Mouse (Mus musculus) cerebellum, adult 11-12 months (tissue): ENCODE measurements around the gene Ubxn1.
"Not testable (repeated sequence)": the region's sequence is repeated elsewhere in the genome, so short reads cannot be mapped to it uniquely, and the experiment has no call there.

Experiments
- DNase-seq: peaks from one replicate; pipeline ENCODE4 v3.0.0; 2022

The Ubxn1 gene

DNA sequence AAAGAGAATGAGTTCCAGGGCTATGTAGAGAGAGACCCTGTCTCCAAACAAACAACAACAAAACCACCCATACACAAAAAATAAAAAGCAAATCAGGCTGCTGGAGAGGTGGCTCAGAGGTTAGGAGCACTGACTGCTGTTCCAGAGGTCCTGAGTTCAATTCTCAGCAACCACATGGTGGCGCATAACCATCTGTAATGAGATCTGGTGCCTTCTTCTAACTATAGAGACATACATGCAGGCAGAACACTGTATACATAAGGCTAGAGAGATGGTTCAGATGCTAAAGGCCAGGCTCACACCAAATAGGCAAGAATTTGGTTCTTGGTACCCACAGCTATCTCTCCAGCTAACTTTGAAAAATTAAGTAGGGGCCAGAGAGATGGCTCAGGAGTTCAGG, 12.3 kb upstream of the Ubxn1 start:
- no peak for DNase-seq

DNA sequence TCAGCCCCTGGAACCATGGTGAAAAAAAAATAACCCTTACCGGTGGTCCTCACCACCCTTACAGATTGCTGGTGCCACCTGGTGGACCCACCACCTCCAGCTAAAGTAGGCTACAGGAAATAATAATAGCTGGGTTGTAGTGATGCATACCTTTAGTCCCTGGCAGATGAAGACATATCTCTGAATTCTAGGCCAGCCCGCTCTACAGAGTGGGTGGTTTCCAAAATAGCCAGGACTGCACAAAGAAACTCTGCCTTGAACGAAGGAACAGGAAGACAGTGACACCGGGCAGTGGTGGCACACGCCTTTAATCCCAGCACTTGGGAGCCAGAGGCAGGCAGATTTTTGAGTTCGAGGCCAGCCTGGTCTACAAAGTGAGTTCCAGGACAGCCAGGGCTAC, 7.0 kb upstream of the Ubxn1 start:
- no peak for DNase-seq

DNA sequence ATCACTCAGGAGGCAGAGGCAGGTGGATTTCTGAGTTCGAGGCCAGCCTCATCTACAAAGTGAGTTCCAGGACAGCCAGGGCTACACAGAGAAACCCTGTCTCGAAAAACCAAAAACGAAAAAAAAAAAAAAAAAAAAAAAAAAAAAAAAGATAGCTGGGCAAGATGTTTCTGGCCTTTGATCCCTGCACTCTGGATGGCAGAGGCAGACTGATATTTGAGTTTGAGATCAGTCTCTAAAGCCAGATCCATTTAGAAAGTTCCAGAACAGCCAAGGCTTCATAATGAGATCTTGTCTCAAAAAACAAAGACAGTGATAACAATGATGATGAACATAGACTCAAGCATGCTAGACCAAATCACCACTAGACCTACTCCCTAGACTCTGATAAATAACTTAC, 915 bp upstream of the Ubxn1 start:
- not testable (repeated sequence) for DNase-seq

DNA sequence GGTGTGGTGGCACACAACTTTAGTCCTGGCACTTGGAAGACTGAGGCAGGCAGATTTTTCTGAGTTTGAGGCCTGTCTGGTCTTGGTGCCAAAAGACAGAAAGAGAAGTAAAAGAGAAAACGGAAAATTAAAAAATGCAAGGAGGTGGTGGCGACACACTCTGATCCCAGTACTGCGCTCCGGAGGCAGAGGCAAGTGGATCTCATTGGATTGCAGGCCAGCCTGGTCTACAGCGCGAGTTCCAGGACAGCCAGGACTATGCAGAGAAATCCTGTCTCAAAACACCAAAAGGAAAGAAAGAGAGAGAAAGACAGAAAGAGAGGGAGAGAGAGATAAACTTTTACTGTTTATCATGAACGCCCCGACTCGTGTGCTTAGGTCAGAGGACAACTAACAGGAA, 458 bp upstream of the Ubxn1 start:
- no peak for DNase-seq

DNA sequence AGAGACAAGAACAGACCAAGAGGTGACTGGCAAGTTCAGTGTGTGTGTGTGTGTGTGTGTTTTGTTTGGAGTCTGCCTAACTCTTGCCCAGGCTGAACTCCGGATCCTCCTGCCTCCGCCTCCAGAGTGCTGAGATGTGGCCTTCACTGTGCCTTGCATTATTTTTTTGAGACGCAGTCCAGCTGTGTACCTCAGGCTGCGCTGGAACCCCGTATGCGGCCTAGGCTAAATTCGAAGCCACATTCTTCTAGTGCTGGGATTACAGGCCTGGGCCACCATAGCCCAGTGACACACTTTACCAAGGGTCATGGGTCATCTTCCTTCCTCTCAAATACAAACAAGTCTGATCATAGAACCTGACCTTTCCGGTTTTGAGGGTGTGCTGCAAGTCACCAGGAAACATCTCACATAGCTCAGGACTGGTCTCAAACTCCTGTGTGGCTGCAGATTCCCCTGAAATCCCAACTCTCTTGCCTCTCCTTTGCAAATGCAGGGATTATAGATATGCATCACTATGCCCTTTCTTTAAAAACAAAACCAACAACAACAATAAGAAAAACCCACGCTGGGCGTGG, 1.1 kb downstream of the Ubxn1 start:
- no peak for DNase-seq

DNA sequence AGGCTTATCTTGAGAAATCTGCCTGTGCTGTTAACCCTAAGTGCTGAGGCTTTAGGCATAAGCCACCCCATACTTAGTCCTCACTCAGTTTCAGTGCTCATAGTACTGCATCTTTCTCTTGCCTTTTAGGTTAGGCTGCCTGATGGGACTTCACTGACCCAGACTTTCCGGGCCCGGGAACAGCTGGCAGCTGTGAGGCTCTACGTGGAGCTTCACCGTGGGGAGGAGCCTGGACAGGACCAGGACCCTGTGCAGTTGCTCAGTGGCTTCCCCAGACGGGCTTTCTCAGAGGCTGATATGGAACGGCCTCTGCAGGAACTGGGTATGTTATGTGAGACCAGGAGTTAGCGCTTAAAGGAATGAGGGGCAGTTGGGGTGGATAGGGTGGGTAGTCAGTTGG, 3.7 kb downstream of the Ubxn1 start:
- no peak for DNase-seq

DNA sequence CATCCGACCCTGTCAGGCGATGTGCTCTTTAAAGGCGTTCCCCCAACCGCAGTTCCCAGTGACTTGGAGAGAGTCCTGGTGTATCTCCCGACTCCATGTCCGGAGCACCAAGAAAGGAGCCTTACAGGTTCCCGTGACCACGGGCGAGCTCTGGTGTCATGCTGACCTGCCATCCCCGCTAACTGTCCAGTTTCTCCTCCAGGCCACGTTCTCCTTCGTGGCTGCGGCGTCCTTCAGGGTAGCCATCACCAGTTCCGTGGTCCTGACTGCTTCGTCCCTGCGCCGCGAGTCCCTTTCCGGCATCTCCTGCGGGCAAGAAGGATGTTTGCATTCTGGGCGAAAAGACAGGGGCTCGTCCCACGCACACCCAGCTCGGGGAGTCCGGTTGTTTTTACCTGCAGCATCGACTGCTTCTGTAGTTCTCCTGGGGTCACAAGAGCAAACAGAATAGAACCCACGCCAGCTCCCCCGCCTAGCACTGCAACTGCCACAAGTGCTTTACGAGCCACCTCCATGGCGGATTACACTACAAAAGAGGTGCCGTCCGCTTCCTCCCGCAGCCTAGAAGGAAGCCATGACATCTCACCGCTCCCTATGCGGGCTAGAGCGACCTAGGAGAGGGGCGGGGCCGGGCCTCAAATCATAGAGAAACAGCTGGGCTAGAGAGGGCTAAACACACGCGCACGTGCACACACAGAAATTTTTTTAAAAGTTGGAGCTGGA, 9.2 kb downstream of the Ubxn1 start, which contains the start of gene Uqcc3:
Gene Uqcc3, minus strand, starts transcription at position 613 of the 723 bp plus-strand sequence.
- peak; percentile 88 for DNase-seq

DNA sequence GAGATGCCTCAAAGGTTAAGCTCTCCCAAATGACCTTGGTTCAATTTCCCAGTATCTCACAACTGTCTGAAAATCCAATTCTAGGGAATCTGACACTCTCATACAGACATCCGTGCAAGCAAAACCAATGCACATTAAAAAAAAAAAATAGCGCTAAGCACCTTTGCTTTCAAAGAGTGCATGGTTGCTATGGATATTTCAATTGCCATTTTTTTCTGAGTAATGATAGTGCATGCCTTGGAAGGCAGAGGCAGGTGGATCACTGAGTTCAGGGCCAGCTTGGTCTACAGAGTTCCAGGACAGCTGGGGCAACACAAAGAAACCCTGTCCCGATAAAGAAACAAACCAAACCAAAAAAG, 9.7 kb downstream of the Ubxn1 start:
- no peak for DNase-seq

DNA sequence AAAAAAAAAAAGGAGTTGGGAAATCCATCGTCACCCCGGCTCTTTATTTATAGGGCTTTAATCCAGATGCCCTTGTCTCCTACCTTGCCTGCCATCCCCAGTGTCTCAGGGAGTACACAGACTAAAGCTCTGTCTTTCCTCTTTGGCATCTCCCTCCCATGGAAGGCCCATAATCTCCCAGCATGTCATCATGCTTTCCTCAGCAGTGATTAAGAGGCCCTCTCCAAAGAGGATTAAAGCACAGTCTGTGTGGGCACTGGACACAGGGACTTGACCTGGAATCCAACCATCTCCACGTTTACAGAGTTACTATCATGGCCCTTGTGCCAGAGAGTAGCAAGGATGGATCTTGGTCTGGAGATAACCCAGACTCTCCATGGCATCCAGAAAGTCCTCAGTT, 12.3 kb downstream of the Ubxn1 start, which contains the start of the genes Lbhd1 and Gm49403:
Gene Lbhd1, plus strand, starts transcription at position 117 of the 400 bp plus-strand sequence.
Gene Gm49403, plus strand, starts transcription at position 315 of the 400 bp plus-strand sequence.
- DNase-seq, result no peak

DNA sequence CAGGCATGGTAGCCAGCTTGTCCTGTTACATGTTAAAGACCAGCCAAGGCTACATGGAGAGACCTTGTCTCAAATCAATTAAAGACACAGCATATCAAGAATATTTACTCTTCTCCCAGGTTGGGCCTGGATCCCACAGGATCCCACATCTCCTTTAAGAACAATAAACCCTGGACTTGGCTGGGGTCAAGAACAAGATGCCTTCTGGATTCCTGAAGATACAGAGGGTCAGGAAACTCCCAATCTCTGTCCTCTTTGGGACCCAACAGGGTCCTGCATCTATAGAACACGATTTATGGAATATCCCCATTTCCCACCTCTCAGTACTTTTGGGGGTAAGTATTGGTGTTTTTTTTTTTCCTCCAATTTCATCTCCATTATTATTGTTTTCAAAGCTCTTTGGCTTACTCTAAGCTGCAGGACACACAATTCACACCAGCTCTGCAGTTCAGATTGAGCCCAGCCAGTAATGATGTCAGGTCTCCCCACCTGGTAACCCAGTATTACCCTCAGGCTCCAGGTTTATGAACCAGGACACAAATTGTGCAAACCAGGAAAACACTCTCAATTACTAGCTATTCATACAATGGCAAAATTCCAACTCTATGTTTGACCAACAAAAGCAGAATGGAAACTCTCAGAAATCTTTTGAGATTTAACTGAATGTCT, 15.8 kb downstream of the Ubxn1 start:
- no peak for DNase-seq

DNA sequence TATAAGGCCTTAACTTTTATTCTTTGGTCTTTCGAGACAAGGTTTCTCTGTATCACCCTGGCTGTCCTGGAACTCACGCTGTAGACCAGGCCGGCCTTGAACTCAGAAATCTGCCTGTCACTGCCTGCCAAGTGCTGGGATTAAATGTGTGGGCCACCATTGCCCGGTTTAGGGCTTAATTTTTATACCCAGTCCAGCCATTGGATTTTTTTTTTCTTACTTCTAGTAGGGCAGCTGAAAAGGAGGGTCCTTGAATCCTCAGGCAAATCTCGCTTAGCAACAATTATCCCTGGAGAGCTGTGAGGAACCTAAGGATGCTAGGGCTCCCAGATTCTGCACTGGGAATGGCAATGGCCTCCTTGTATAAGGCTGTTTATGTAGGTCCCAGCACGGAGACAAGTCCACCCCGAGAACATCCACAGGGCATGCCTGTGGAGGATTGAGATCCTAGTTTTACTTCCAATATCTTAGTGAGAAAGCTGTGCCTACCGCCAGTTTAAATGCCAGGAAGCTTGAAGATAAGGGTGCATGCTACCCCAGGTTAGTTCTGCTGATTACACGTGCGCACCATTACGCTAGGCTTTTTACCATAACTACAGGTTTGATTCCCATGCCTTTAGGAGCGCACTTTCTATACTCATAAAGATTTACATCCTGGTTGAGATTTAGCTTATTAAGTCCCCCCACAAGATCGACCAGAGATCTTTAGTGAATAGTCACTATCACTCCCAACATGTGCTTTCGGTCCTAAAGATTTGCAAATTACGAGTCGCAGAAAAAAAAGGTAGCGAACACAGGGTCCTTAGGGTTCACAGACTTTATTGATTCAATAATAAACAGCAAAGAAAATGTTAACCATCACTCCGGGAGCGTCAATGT, 16.5 kb downstream of the Ubxn1 start:
- DNase-seq, result no peak

DNA sequence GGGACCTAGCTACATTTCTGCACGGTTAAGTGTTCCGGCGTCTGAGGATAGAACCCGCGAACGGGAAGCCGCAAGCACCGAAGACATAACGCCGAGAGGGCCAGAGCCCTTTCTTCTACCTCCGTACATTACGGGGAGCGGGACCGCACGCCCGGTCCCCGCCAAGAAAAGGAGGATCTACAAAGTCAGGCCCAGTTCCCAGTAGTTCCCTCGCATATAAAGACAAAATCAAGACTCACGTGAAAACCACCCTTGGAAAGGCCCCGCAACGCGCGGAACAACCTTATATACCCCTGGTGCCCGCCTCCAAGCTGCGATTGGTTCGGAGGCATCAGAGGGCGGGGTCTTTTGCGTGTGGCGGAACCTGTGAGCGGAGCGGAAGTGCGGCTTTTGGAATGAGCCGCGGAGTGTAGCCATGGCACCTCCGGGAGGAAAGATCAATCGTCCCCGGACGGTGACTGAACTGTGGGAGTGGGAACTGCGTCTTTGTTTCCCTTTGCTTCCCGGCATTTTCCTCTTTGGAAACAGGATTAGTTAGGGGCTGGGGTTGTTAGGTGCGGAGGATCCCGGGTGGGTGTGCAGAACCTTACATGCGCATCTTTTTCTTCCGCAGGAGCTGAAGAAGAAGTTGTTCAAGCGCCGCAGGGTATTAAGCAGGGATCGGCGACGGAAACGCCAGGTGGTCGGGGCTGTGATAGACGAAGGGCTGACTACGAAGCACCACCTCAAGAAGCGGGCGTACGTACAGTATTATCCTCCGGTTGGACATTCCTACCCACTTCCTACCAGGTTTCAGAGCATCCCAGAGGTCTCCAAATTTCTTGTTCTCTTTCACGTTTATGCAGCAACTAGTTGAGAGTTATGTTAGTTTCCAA, 17.5 kb downstream of the Ubxn1 start, which contains the start of the genes 1810009A15Rik and Gm49416:
Gene 1810009A15Rik, plus strand, starts transcription at position 343 of the 875 bp plus-strand sequence.
Gene Gm49416, plus strand, starts transcription at position 416 of the 875 bp plus-strand sequence.
- DNase-seq, result peak; percentile 92

DNA sequence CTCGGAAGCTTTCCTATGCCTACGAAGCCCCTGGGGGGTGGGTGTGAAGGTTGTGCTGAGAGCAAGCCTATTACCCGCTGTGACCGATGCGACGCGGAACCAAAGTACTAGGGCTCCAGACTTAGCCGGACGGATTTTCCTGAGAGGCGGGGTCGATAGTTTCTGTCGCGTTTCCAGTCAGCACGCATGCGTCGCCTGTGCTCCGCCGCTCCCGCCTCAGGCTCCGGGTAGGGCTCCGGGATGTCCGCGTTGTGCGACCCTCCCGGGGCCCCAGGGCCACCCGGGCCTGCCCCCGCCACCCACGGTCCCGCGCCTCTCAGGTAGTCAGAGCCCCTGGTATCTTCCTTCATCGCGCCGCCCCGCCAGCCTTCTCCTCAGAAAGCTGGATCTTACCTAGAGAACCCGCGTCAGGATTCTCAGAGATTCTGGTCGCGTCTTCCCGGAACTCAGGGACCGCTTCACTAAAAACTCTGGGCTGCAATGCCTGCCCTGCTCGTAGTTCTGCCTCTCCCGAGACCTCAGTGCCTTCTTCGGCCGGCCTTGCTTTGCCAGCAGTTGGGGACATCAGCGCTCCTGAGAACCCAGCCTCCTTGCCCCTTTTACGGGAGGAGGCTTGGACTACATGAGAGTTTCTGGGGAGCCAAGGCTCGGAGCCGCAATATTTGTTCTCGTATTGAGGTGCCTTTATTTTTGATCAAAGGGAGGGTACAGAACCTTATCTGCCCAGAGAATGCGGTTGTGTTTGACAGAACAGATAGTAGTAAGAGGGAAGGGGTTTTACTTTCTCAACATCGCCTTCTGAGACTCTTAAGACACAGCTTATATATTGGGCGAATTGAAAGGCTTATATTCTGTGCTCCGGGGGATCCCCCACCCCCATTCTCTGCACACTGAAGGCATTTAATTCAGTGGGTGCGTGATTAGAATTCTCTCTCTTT, 21.8 kb downstream of the Ubxn1 start, which contains the start of gene Ints5:
Gene Ints5, plus strand, starts transcription at position 177 of the 938 bp plus-strand sequence.
- DNase-seq, result peak; percentile 83

DNA sequence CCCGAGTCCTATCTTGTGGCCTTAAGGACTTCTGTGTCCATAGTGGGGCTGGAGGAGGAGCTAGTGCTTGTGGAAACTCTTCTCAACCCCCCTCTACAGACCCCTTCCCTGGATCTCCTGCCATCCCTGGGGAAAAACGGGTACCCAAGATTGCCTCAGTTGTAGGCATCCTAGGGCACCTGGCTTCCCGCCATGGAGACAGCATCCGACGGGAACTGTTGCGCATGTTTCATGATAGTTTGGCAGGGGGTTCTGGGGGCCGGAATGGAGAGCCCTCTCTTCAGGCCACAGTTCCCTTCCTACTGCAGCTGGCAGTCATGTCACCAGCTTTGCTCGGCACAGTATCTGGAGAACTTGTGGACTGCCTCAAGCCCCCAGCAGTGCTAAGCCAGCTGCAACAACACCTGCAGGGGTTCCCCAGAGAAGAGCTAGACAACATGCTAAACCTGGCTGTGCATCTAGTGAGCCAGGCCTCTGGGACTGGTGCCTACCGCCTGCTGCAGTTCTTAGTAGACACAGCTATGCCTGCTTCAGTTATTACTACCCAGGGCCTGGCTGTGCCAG, 24.2 kb downstream of the Ubxn1 start:
- DNase-seq, result peak; percentile 61

DNA sequence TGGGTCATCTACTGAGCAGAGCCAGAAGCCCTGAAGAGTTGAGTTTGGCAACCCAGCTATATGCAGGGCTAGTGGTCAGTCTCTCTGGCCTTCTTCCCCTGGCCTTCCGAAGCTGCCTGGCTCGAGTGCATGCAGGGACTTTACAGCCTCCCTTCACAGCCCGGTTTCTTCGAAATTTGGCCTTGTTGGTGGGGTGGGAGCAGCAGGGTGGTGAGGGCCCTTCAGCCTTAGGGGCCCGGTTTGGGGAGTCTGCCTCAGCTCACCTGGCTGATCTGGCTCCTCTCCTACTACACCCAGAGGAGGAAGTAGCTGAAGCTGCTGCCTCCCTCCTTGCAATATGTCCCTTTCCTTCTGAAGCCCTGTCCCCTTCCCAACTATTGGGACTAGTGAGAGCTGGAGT, 24.9 kb downstream of the Ubxn1 start:
- DNase-seq, result peak; percentile 34

DNA sequence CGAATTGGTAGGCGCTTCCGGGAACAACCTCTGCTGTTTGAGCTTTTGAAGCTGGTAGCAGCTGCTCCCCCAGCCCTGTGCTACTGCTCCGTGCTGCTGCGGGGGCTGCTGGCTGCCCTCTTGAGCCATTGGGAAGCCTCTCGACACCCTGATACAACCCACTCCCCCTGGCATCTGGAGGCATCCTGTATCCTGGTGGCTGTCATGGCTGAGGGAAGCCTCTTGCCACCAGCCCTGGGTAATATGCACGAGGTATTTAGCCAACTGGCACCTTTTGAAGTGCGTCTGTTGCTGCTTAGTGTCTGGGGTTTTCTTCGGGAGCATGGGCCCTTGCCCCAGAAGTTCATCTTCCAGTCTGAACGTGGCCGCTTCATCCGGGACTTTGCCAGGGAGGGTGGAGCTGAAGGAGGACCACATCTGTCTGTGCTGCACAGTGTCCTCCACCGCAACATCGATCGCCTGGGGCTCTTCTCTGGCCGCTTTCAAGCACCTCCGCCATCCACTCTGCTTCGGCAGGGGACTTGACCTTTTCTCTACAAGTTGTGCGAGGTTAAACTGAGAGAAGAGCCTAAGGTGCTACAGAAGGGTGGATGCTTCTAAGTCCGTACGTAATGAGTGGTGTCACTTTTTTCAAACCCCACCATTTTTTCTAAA, 26.0 kb downstream of the Ubxn1 start:
- peak; percentile 68 for DNase-seq

DNA sequence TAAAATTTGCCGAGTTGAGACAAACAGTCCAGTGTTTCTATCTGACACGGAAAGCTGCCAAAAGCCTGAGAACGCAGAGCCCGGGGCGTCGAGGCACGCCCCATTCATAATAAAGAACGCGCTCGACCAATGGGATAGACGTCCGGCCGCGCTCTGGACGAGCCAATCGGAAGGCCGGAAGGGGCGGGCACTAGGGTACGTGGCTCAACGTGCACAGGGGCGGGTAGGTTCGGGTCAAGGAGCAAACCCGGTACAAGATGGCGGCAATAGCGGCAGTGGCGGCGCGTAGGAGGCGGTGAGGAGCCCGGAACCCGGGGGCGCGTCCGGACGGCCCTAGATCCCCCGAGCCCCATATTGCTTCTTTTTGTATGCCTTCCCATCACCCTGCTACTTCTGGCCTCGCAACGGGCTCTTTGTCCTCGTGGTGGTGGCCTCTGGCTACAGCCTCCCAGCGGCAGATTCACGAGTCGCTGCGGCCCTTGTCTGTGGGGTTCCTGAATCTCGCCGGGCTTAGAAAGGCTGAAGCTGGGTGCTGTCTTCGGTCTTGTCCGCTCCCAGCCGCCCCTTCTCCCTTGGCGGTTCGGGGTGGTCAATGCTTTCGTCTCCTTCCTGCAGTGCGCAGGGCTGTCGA, 26.7 kb downstream of the Ubxn1 start, which contains the start of gene Ganab:
Gene Ganab, plus strand, starts transcription at position 207 of the 631 bp plus-strand sequence.
- DNase-seq, result peak; percentile 95

DNA sequence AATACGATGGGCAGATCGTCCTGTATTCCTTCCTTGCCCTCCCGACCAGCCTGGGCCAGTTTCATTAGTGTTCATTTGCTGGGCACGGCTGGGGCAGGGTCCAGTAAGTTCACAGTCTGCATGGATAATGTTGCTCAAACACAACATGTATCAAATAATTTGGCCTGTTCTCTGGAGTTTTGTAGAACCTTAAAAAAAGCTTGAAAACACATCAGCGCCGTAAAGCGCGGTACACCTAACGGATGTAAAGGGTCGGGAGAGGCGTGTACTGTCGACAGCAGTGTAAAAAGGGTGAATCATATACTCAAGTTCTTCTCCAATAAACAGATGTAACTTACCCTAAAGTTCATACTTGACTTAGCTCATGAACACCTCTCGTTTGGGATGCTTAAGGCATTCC, 27.3 kb downstream of the Ubxn1 start:
- DNase-seq, result no peak

DNA sequence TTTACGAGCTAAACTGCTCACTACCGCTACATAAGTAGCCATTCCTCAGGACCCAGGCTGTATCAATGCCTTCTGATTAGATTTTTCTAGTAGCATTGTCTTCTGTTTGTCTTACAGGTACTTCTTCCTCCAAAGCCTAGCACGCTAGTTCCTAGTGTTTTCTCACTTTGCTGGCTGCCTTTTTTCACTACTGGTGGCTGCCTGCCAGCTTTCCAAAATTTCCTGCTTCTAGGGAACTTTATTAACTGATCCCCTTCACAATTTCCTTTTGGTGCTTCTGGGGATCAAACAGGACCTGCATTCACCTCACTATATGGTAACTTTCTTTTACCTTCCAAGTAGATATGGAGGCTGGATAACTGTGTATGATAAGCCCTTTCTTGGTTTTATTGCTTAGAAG, 27.8 kb downstream of the Ubxn1 start:
- DNase-seq, result no peak
